ENCODE assay signal across 8 mouse cellular contexts in the genomic region with DNA sequence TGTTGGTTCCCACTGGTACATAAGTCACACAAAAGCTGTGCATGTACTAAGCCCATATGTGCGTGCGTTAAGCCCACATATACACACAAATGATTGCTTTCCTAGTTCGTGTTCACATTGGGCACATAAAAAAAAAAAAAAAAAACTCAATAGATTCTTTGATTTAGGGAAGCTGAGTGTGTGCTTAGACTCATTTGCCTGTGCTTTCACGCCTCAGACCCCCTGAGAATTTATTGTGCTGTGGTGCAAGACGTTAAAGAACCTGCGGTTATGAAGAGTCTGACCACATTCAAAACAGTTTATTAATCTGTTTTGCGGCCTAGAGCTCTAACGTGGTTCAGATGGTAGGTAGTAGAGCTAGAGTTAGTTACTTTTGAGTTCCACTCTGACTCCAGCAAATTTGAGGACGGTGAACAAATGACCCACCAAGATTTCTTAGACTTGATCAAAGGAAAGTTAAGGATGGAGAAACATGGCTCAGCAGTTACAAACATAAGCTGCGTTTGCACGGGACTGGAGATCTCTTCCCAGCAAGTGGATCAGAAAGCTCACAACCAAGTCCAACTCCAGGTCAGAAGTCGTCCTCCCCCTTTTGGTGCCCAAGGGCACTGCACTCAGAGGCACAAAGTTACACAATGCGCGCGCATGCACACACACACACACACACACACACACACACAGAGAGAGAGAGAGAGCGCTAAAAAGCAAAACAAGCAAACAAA. TPM values are rescaled to one million over a fixed set of nuclear protein-coding genes. Genes with fewer than 3 reads are reported as not detected.
A peak's percentile ranks its signal among the peaks of the same experiment; 100 is the strongest.
DNase-seq lines count a peak whose midpoint lies in the region; ATAC-seq and TF ChIP-seq lines count a peak whose summit lies in the region.

No protein-coding gene starts in this region.

- WGBS in heart, embryonic 10.5 days = 90% methylated on average over 16 of the region's 16 CpGs
- WGBS in forebrain, embryonic 15.5 days = 80% methylated on average over 16 of the region's 16 CpGs
- WGBS in liver, embryonic 16.5 days (ENCODE audit: insufficient replicate concordance) = 83% methylated on average over 16 of the region's 16 CpGs

- no peaks in the 10 kb centered on the region for H3K9me3 ChIP-seq in heart, embryonic 10.5 days
- peaks cover 12% of the 10 kb centered on the region for H3K9me3 ChIP-seq in CH12.LX (replicated peaks; ENCODE audit: low read length)
- no peaks in the 10 kb centered on the region for H3K9me3 ChIP-seq in forebrain, embryonic 15.5 days
- no peaks in the 10 kb centered on the region for H3K9me3 ChIP-seq in liver, embryonic 16.5 days (replicated peaks; ENCODE audit: control insufficient read depth, low read length)

- peak overlapping the region; percentile 93; the same call in 1 of the 2 replicates for H3K27ac ChIP-seq in heart, embryonic 10.5 days
- no peak overlapping the region for H3K27ac ChIP-seq in CH12.LX (ENCODE audit: insufficient read depth, low read depth)
- H3K27ac ChIP-seq in forebrain, embryonic 15.5 days (replicated peaks) = peak overlapping the region; percentile 82
- peak overlapping the region; percentile 96 for H3K27ac ChIP-seq in liver, embryonic 16.5 days (ENCODE audit: low read length)

- H3K9ac ChIP-seq in CH12.LX (ENCODE audit: insufficient read depth, low read depth) = no peak overlapping the region
- H3K9ac ChIP-seq in forebrain, embryonic 15.5 days (replicated peaks) = no peak overlapping the region
- peak overlapping the region; percentile 66 for H3K9ac ChIP-seq in liver, embryonic 16.5 days (ENCODE audit: low read depth, low read length)

- no peak for ATAC-seq in forebrain, embryonic 15.5 days (replicated peaks)
- no peak for ATAC-seq in liver, embryonic 16.5 days (ENCODE audit: low read depth)

- no peak for TF ChIP-seq CTCF in CH12.LX (conservative IDR thresholded peaks at IDR 0.05 in 1 of 2, IDR thresholded peaks at IDR 0.05 in 1 of 2; ENCODE audit: low read depth in 2 of 2, low read length in 2 of 2)

- in situ Hi-C loops in CH12.LX (cut with MboI; ENCODE audit: low pct_ligation_motif_present, low pct_unique_long_range_greater_than_20kb, low sequenced_read_pairs) = no loop called here

- dilution Hi-C loops in CH12.LX (cut with MboI; ENCODE audit: extremely low pct_ligation_motif_present, extremely low pct_unique_long_range_greater_than_20kb, low sequenced_read_pairs) = no loop called here

- TF ChIP-seq EP300 in CH12.LX (IDR thresholded peaks at IDR 0.05; ENCODE audit: low read length) = peak; percentile 34; the same call in 1 of the 2 replicates

- TF ChIP-seq RAD21 in CH12.LX (IDR thresholded peaks at IDR 0.05; ENCODE audit: low read depth, low read length) = no peak

- H3K4me3 ChIP-seq in heart, embryonic 10.5 days = peak overlapping the region; percentile 92
- H3K4me3 ChIP-seq in CH12.LX (replicated peaks in 1 of 3; ENCODE audit: low read depth in 2 of 3, low read length in 2 of 3, poor library complexity in 1 of 3) = no peak overlapping the region
- H3K4me3 ChIP-seq in forebrain, embryonic 15.5 days = peak overlapping the region; percentile 93; the same call in 1 of the 2 replicates
- H3K4me3 ChIP-seq in liver, embryonic 16.5 days (ENCODE audit: low read depth, low read length) = peak overlapping the region; percentile 98

- no peak overlapping the region for H3K4me2 ChIP-seq in CH12.LX (ENCODE audit: insufficient read depth, low read depth, poor library complexity, severe bottlenecking)
- H3K4me2 ChIP-seq in forebrain, embryonic 15.5 days (replicated peaks) = peak overlapping the region; percentile 93
- H3K4me2 ChIP-seq in liver, embryonic 16.5 days (ENCODE audit: low read depth, low read length) = peak overlapping the region; percentile 78

- DNase-seq in heart, embryonic 10.5 days (ENCODE audit: low spot score) = no peak
- DNase-seq in heart, postnatal 25 days (ENCODE audit: low spot score) = no peak
- DNase-seq in CH12.LX (ENCODE audit: extremely low read depth) = peak; percentile 85
- no peak for DNase-seq in layer of hippocampus, postnatal 14 days (ENCODE audit: low spot score in 2 of 2)
- DNase-seq in adrenal gland, adult 18-20 months (ENCODE audit: low spot score in 2 of 2) = no peak
- no peak for DNase-seq in left cerebral cortex, adult 9 months (ENCODE audit: low spot score in 2 of 2)

- no peak for TF ChIP-seq POLR2A in CH12.LX (IDR thresholded peaks at IDR 0.05; ENCODE audit: low read depth, low read length)

- no peaks in the 10 kb centered on the region for H3K79me2 ChIP-seq in CH12.LX (replicated peaks; ENCODE audit: control insufficient read depth, extremely low read depth, insufficient read depth, poor library complexity, severe bottlenecking)

- no peaks in the 10 kb centered on the region for H3K36me3 ChIP-seq in heart, embryonic 10.5 days
- no peaks in the 10 kb centered on the region for H3K36me3 ChIP-seq in CH12.LX (replicated peaks in 1 of 2; ENCODE audit: control insufficient read depth in 1 of 2, insufficient read depth in 1 of 2, low read length in 1 of 2)
- no peaks in the 10 kb centered on the region for H3K36me3 ChIP-seq in forebrain, embryonic 15.5 days
- no peaks in the 10 kb centered on the region for H3K36me3 ChIP-seq in liver, embryonic 16.5 days (ENCODE audit: control insufficient read depth, insufficient read depth)

- intact Hi-C loops in heart, postnatal 25 days (cut with DNase I) = loop anchor here (5.0 kb wide), 3 partner anchors 36 to 346 kb away; no protein-coding TSS in a partner anchor

- no peaks in the 10 kb centered on the region for H3K27me3 ChIP-seq in heart, embryonic 10.5 days (ENCODE audit: insufficient read depth, poor library complexity, severe bottlenecking)
- H3K27me3 ChIP-seq in CH12.LX (replicated peaks) = peaks cover 60% of the 10 kb centered on the region
- H3K27me3 ChIP-seq in forebrain, embryonic 15.5 days = no peaks in the 10 kb centered on the region
- H3K27me3 ChIP-seq in liver, embryonic 16.5 days (ENCODE audit: control insufficient read depth, insufficient read depth, low read depth, low read length) = no peaks in the 10 kb centered on the region

- H3K4me1 ChIP-seq in heart, embryonic 10.5 days = peaks cover 24% of the 10 kb centered on the region
- peaks cover 0 to 17% of the 10 kb centered on the region in 2 experiments; a peak in 2 of 4 replicates for H3K4me1 ChIP-seq in CH12.LX (ENCODE audit: control insufficient read depth in 1 of 2, insufficient read depth in 2 of 2)
- H3K4me1 ChIP-seq in forebrain, embryonic 15.5 days = peaks cover 22% of the 10 kb centered on the region
- peaks cover 35% of the 10 kb centered on the region for H3K4me1 ChIP-seq in liver, embryonic 16.5 days (ENCODE audit: control insufficient read depth, low read depth, low read length)

TF ChIP-seq in CH12.LX, 34 proteins besides CTCF, POLR2A, EP300 and RAD21:
- peak; percentile 81 for TF ChIP-seq MAFK (IDR thresholded peaks at IDR 0.05; ENCODE audit: insufficient replicate concordance, low read length)
- TF ChIP-seq NRF1 (IDR thresholded peaks at IDR 0.05; ENCODE audit: low read depth, low read length) = no peak
- peak; percentile 80 for TF ChIP-seq ZNF384 (IDR thresholded peaks at IDR 0.05; ENCODE audit: low read depth, low read length)
- TF ChIP-seq BHLHE40 (IDR thresholded peaks at IDR 0.05; ENCODE audit: low read depth, low read length) = peak; percentile 67
- no peak for TF ChIP-seq CHD1 (IDR thresholded peaks at IDR 0.05; ENCODE audit: low read depth, low read length)
TF ChIP-seq in CH12.LX: peak in this region for 3.

RNA-seq across cellular contexts. Expression of gene Fnip2, which starts 1.2 kb away (rescaled TPM):
- polyA plus RNA-seq in heart, embryonic 10.5 days (2016; fragmentation: Nextera tagmentation; extraction: Ambion mirVana) = 4.7 and 5.0 TPM in 2 replicates
- total RNA-seq in heart, postnatal 25 days (2021) = 10 to 100 TPM; 13.7 to 15.6 TPM
- total RNA-seq in CH12.LX (2012; rRNA removed) = 0.21 and 0.34 TPM in 2 replicates
- 0.31 and 0.41 TPM in 2 replicates for total RNA-seq in CH12.LX (2014; rRNA removed)
- 0.71 and 1.00 TPM in 2 replicates for polyA plus RNA-seq in CH12.LX (2012; ENCODE audit: insufficient read length, low read depth)
- polyA plus RNA-seq in forebrain, embryonic 15.5 days (2015; fragmentation: Nextera tagmentation; extraction: Ambion mirVana) = 5.3 and 7.3 TPM in 2 replicates
- 3.2 and 3.5 TPM in 2 replicates for polyA plus RNA-seq in liver, embryonic 16.5 days (2015; fragmentation: Nextera tagmentation; extraction: Ambion mirVana)
- 10 to 100 TPM; 16.1 to 17.6 TPM for total RNA-seq in layer of hippocampus, postnatal 14 days (2021)
- total RNA-seq in adrenal gland, adult 18-20 months (2021) = 10 to 100 TPM in 1 of 2 experiments, 1 to 10 TPM in 1; 8.4 to 12.7 TPM

RNA-seq across cellular contexts. Expression of gene Ppid, which starts 22.4 kb away (rescaled TPM):
- 145 and 186 TPM in 2 replicates for polyA plus RNA-seq in heart, embryonic 10.5 days (2016; fragmentation: Nextera tagmentation; extraction: Ambion mirVana)
- 10 to 100 TPM; 39.2 to 41.7 TPM for total RNA-seq in heart, postnatal 25 days (2021)
- total RNA-seq in CH12.LX (2012; rRNA removed) (129 and 190 TPM in 2 replicates), CH12.LX (2014; rRNA removed) (438 and 542 TPM in 2 replicates)
- polyA plus RNA-seq in CH12.LX (2012; ENCODE audit: insufficient read length, low read depth) = 335 and 389 TPM in 2 replicates
- polyA plus RNA-seq in forebrain, embryonic 15.5 days (2015; fragmentation: Nextera tagmentation; extraction: Ambion mirVana) = 150 and 163 TPM in 2 replicates
- polyA plus RNA-seq in liver, embryonic 16.5 days (2015; fragmentation: Nextera tagmentation; extraction: Ambion mirVana) = 67.7 and 82.3 TPM in 2 replicates
- 10 to 100 TPM; 68.9 to 70.7 TPM for total RNA-seq in layer of hippocampus, postnatal 14 days (2021)
- 10 to 100 TPM; 61.4 to 63.0 TPM for total RNA-seq in adrenal gland, adult 18-20 months (2021)

Comparison
In these comparisons a context has a peak if more than half of its experiments do, and no peak if none do; other contexts are left out.
1. H3K4me3 ChIP-seq: peak in heart, embryonic 10.5 days (single experiment), forebrain, embryonic 15.5 days (single experiment) and liver, embryonic 16.5 days (single experiment); none in CH12.LX (0 of 3).
2. RNA of gene Fnip2, which starts 1.2 kb away (total RNA-seq): 16.1 to 17.6 TPM in layer of hippocampus, postnatal 14 days, 13.7 to 15.6 TPM in heart, postnatal 25 days and 8.4 to 12.7 TPM in adrenal gland, adult 18-20 months; 0.21 to 0.41 TPM in CH12.LX; every median in the first group is over 4 times any median in the second.